Mouse (Mus musculus) embryo, embryonic 10 days (tissue): Measurements from ENCODE around the gene Pate2.
"Not testable (repeated sequence)": the region's sequence is repeated elsewhere in the genome, so short reads cannot be mapped to it uniquely, and the experiment has no call there.

ENCODE experiments used
- DNase-seq: peaks from one replicate; pipeline ENCODE4 v3.0.0-alpha.2; 2015; ENCODE audit warnings: low spot score

Pate2 gene

GRCm38 (mm10) chr9:35558257-35559008 lies 11.7 kb upstream of the Pate2 start, which contains the start of the genes Ddx25 and Pus3:
Ddx25 (minus strand) TSS chr9:35558528.
Pus3 (plus strand) TSS chr9:35558595.
- DNase-seq, result peak; percentile 69

DNA sequence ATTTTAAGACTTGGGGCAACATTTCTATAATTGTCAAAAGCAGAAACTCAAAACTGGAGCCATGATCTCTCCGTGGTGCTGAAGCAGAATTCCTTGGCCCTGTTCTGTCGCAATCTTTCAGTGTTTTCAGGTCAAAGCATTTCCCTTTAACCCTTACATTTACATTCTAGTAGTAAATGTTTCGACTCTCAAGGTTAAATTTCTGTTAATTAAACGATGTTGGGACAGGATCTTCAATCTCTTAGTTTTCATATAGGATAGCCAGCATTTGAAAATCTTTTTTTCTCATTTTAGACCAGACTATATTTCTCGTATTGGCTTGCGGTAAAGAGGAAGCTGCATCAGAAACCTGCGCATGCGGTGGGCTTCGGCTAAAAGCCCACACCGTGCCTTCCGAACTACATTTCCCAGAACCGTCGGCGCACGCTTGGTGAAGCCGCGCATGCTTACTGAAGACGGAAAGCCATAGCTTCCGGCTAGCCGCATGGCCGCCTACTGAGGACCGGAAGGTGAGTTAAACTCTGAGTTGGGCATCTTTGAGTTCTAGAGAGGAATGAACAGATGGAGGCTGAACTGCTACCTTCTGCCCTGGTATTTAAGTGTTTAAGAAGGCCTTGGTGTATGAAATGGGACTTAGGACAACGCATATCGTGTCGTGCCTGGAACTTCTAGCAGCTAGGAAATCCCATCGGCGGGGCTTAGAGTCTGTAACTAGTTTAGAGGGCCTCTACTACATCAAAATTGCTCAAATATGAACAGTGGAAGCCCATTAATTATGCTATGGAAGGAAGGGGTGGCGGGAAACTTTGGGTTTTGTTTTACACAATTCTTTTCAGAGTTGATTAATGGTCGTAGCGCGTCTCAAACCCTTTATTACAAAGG lies 10.8 kb upstream of the Pate2 start:
- DNase-seq, result peak; percentile 99

DNA sequence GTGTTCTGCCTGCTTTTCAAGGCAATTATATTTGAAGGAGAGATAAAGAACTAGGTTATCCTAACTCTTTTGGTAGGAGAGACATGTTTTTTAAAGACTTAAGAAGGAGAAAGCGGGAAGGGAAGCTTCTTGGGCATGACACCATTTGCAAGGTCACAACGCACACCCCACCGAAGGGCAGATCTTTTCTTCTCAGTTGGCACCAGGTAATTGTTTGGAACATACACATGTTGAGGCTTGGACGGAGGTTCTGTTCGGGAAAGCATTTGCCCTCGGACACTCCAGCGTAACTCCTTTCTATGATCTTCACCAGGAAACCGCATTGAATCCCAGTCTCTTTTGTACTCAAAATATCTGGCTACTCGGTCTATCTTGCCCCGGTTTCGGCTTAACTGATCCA lies 9.0 kb upstream of the Pate2 start:
- DNase-seq, result no peak

DNA sequence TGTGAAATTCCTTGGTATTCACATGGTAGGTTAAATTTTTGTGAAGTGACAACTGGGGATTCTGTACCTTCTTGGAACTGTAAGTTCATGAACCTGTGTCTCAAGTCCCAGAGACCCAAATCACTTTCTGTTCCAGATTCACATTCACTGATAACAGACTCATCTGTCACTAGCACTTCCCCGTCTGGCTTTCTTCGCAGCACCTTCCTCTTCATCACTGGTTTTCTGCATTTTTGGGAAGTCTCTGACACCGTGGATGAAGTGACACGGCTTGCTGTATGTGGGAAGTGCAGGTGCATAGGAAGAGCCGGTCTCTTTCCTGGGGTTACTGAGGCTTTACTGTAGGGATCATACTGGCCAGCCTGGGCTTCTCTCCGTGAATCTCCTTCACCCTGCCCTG lies 8.5 kb upstream of the Pate2 start:
- DNase-seq, result no peak

- DNase-seq, result no peak
These were observed 5.4 kb upstream of the Pate2 start for GRCm38 (mm10) chr9:35564536-35565240.

DNA sequence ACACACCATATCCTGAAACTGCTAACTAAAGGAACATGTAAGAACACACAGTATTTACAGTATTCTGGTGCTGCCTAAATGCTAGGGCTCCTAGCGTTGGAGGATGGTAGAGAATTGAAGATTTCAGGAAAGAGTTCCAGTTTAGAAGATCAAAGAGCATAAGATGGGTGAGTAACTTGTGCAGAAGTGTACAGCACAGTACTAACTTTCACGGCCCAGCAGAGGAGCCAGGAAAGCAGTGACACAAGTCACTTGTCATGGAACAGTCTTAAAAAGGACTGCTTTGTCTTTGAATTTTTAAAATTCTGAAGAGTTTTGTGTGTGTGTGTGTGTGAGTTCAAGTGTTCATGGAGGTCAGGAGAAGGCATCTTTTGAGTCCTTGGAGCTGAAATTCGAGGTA lies 2.1 kb upstream of the Pate2 start:
- DNase-seq, result no peak

GRCm38 (mm10) chr9:35570663-35571062 lies 579 bp downstream of the Pate2 start:
- DNase-seq, result no peak

- peak; percentile 20 for DNase-seq
These were observed 4.3 kb downstream of the Pate2 start for GRCm38 (mm10) chr9:35574416-35574815.

GRCm38 (mm10) chr9:35587674-35588073 lies 17.6 kb downstream of the Pate2 start:
- DNase-seq, result no peak

DNA sequence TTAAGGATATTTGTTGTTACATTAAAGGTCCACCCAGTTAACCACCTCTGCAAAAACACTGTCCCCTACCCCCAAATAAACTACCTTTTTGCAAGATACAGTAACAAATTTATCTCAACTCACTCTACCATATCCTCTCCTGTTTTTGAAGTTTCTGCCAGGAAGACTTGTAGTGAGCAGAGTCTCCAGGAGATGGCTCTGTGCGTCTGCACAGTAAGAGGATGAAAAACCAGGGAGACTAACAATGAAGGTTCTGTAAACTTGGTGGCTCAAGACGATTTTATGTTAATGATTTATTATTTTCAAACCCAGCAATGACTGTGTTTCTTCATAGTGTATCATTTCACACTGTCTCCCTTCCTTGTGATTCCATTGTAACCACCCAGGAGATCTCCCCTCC lies 22.8 kb downstream of the Pate2 start:
- peak; percentile 31 for DNase-seq

DNA sequence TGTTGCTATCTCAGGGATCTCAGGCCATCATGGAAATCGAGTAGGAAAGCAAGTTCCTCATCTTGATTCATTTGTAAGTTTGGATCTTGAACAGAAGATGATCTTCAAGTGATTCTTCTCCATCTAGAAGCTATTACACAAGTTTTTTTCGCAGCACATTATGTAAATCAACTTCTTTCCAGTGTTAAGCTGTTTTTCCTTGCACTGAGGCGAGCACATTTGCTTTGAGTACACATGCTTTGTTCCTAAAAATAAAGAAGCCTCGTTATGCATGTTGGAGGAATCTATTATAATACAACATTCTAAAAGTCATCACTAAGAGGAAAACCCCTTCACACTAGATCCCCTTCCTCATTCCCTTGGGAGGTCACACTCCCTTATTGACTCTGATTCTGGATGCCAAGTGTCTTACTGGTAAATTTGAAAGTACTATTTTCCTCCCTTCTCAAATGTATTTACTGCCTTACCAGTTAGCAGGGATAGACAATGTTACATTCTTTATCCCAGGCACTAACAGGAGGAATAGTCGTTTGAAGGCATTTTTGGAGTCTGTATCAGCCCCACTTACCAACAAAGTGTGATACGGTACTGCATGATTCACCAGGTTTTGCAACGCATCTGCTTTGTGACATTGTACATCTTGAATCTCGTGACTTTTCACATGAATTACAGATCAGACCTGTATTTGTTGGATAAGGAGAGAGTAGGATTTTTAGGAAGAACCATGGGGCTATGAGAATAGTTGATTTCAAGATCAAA lies 37.7 kb downstream of the Pate2 start:
- no peak for DNase-seq

- DNase-seq, result no peak
These were observed 41.8 kb downstream of the Pate2 start, which contains the start of gene Pate4 for GRCm38 (mm10) chr9:35611841-35612240. Pate4 (minus strand) TSS chr9:35611941.

GRCm38 (mm10) chr9:35614005-35614404 lies 43.9 kb downstream of the Pate2 start:
- peak; percentile 4 for DNase-seq

DNA sequence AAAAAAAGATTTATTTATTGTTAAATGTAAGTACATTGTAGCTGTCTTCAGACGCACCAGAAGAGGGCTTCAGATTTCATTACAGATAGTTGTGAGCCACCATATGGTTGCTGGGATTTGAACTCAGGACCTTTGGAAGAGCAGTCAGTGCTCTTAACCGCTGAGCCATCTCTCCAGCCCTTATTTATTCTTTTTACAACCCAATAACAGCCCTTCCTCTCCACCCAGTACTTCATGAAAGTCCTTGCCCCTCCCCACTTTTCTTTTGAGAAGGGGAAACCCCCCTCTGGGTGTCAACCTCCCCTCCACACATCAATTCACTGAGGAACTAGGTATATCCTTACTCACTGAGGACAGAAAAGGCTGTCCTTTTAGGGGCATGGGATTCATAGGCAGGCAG lies 46.7 kb downstream of the Pate2 start:
- not testable (repeated sequence) for DNase-seq

- no peak for DNase-seq
These were observed 62.9 kb downstream of the Pate2 start for GRCm38 (mm10) chr9:35632981-35633380.

DNA sequence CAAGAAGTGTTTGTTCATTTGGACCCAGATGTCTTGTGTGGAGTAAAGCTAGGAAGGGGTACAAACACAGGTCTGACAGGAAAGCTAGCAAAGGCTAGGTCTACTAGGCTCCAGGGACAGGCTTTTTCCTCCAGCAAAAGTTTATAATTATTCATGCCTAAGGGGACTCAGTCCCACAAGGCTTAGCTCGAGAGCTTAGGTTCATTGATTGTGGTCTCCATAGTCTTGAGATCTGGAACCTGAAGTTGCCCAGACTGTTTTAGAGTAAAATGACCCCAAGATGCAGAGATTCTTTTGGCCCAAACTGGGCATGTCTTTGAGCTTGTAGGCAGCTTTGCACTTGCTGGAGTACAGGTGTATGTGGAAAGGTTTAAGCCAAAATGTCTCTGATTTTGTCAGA lies 78.0 kb downstream of the Pate2 start, which contains the start of gene Pate3:
Pate3 (minus strand) TSS at position 101 of the 400 bp plus-strand sequence.
- no peak for DNase-seq

- DNase-seq, result no peak
These were observed 103.5 kb downstream of the Pate2 start for GRCm38 (mm10) chr9:35673557-35673956.

- no peak for DNase-seq
These were observed 116.9 kb downstream of the Pate2 start, which contains the start of gene Pate1 for GRCm38 (mm10) chr9:35687013-35687412. Pate1 (minus strand) TSS chr9:35687390.

DNA sequence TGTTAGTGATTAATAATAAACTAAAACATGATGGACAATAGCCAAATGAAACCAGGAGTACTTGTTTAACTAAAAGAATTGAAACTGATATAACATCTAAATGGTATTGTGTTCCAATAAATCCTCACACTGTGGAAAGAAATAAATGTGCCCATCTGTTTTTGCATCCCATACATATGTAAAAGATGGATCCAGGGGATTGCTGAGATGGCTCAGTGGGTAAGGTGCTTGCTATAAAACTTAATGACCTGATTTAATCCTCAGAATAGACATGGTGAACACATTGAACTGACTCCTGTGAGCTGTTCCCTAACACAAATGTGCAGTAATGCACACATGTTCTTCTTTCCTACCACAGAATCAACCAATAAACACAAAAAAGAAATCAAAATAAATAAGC lies 121.8 kb downstream of the Pate2 start:
- no peak for DNase-seq

- no peak for DNase-seq
These were observed 137.2 kb downstream of the Pate2 start for GRCm38 (mm10) chr9:35707265-35707664.
